Mouse (Mus musculus): ENCODE data around the gene Nelfcd.

GRCm38 (mm10) chr2:174391936-174392335 is 23.7 kb upstream of the Nelfcd start:
- TF ChIP-seq CTCF (IDR thresholded peaks at IDR 0.05; ENCODE audit: extremely low read depth, insufficient read depth, insufficient read length, insufficient replicate concordance) = no peak
- no peak for TF ChIP-seq POLR2A (IDR thresholded peaks at IDR 0.05; ENCODE audit: low read depth, low read length)
